Mouse (Mus musculus) adrenal gland, postnatal 14 days (tissue): Measurements from ENCODE around the gene C9. TPM values are rescaled to one million over a fixed set of nuclear protein-coding genes. Genes with fewer than 3 reads are reported as not detected.

ENCODE experiments used
- DNase-seq: peaks from one replicate; pipeline ENCODE4 v3.0.0; 2021; ENCODE audit warnings: mixed read lengths
- total RNA-seq: library from RNA; stranded (reverse); gene quantifications from 2 replicates; pipeline ENCODE4 v1.2.3, GENCODE M21; 2021

C9 gene
- total RNA-seq, 1 experiment from 2014 or later, result 12.9 TPM

- no peak for DNase-seq
These were observed 38.4 kb downstream of the C9 start for GRCm38 (mm10) chr15:6483561-6483960.

GRCm38 (mm10) chr15:6492386-6492785, 47.3 kb downstream of the C9 start:
- no peak for DNase-seq

GRCm38 (mm10) chr15:6498396-6499070, 53.4 kb downstream of the C9 start:
- DNase-seq, result no peak

GRCm38 (mm10) chr15:6500787-6501186, 55.7 kb downstream of the C9 start:
- DNase-seq, result peak; percentile 30

- DNase-seq, result no peak
These were observed 72.4 kb downstream of the C9 start for GRCm38 (mm10) chr15:6517525-6517924.

- no peak for DNase-seq
These were observed 74.5 kb downstream of the C9 start for GRCm38 (mm10) chr15:6519417-6520255.

GRCm38 (mm10) chr15:6520505-6521155, 75.5 kb downstream of the C9 start:
- DNase-seq, result no peak

- DNase-seq, result no peak
These were observed 77.6 kb downstream of the C9 start, which contains the start of gene Fyb for GRCm38 (mm10) chr15:6522653-6523167. Gene Fyb (plus strand): TSS chr15:6522853.

- no peak for DNase-seq
These were observed 79.7 kb downstream of the C9 start for GRCm38 (mm10) chr15:6524801-6525200.

- DNase-seq, result no peak
These were observed 80.3 kb downstream of the C9 start for GRCm38 (mm10) chr15:6525386-6525785.

- DNase-seq, result no peak
These were observed 88.8 kb downstream of the C9 start for GRCm38 (mm10) chr15:6533858-6534343.

- no peak for DNase-seq
These were observed 89.5 kb downstream of the C9 start for GRCm38 (mm10) chr15:6534592-6534991.

GRCm38 (mm10) chr15:6539639-6540338, 94.7 kb downstream of the C9 start:
- DNase-seq, result no peak

Other genes starting within 250 kb of the C9 start
- gene Dab2, start 145.5 kb upstream of the C9 start, total RNA-seq, result 421 TPM in 2 replicates
- 27.8 and 49.3 TPM in 2 replicates for gene Fyb, start 77.5 kb downstream of the C9 start, total RNA-seq